ENCODE assay signal across 8 mouse cellular contexts in the genomic region with DNA sequence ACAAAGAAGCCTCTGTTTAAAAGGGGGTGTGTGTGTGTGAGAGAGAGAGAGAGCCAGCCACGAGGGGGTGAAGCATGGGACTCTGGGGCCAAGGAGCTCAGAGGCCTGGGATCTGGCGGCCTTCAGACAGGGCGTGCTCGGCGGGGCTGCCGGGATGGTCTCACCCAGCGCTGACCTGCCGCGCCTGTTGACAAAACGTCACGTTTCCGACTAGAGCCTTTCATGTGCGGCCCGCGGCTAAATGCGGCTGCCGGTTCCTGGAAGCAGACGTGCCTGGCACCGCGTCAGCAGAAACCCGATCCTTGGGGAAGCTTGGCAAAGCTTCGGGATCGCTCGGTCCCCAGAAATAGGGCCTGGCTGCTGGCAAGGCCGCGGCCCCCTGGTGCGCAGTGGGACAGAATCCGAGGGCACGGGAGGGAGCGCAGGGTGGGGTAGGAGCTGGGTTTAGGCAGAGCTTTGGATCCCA. TPM values are rescaled to one million over a fixed set of nuclear protein-coding genes. Genes with fewer than 3 reads are reported as not detected.
A peak's percentile ranks its signal among the peaks of the same experiment; 100 is the strongest.
DNase-seq lines count a peak whose midpoint lies in the region; ATAC-seq and TF ChIP-seq lines count a peak whose summit lies in the region.

No protein-coding gene starts in this region.

- peak overlapping the region; percentile 60 for H3K4me2 ChIP-seq in forebrain, postnatal 0 days (ENCODE audit: low read depth)
- H3K4me2 ChIP-seq in liver, embryonic 12.5 days: peak overlapping the region; percentile 63
- H3K4me2 ChIP-seq in myocyte (ENCODE audit: low read depth): peak overlapping the region; percentile 97
- H3K4me2 ChIP-seq in stomach, embryonic 15.5 days: peak overlapping the region; percentile 54

- WGBS in cerebellum, adult 2 months: 1% methylated on average over 30 of the region's 30 CpGs
- WGBS in forebrain, postnatal 0 days: 1% methylated on average over 30 of the region's 30 CpGs
- 7% methylated on average over 30 of the region's 30 CpGs for WGBS in liver, embryonic 12.5 days (ENCODE audit: insufficient replicate concordance)
- WGBS in stomach, embryonic 15.5 days: 2% methylated on average over 30 of the region's 30 CpGs

- H3K27me3 ChIP-seq in cerebellum, adult 2 months (ENCODE audit: control insufficient read depth, insufficient read depth, low read length): no peaks in the 10 kb centered on the region
- no peaks in the 10 kb centered on the region for H3K27me3 ChIP-seq in forebrain, postnatal 0 days (ENCODE audit: insufficient read depth, low read length)
- peaks cover 25% of the 10 kb centered on the region for H3K27me3 ChIP-seq in liver, embryonic 12.5 days (replicated peaks)
- H3K27me3 ChIP-seq in myocyte (ENCODE audit: control insufficient read depth, insufficient read depth, insufficient read length): no peaks in the 10 kb centered on the region
- H3K27me3 ChIP-seq in stomach, embryonic 15.5 days (replicated peaks): no peaks in the 10 kb centered on the region

- peak; percentile 86 for ATAC-seq in forebrain, postnatal 0 days
- ATAC-seq in liver, embryonic 12.5 days: peak; percentile 66
- peak; percentile 94 for ATAC-seq in stomach, embryonic 15.5 days (ENCODE audit: insufficient read depth, low FRiP score, low read depth)

- H3K4me3 ChIP-seq in cerebellum, adult 2 months (replicated peaks; ENCODE audit: insufficient read depth, low read depth, low read length): peak overlapping the region; percentile 31
- peak overlapping the region; percentile 31 for H3K4me3 ChIP-seq in forebrain, postnatal 0 days (ENCODE audit: low read depth, low read length)
- peak overlapping the region; percentile 28 for H3K4me3 ChIP-seq in liver, embryonic 12.5 days
- no peak overlapping the region for H3K4me3 ChIP-seq in myocyte
- peak overlapping the region; percentile 32 for H3K4me3 ChIP-seq in stomach, embryonic 15.5 days (replicated peaks)

- H3ac ChIP-seq in myocyte (ENCODE audit: control insufficient read depth, insufficient read length): no peak overlapping the region

- H3K9ac ChIP-seq in forebrain, postnatal 0 days: peak overlapping the region; percentile 56
- H3K9ac ChIP-seq in liver, embryonic 12.5 days: no peak overlapping the region
- H3K9ac ChIP-seq in stomach, embryonic 15.5 days: no peak overlapping the region

- TF ChIP-seq POLR2A in cerebellum, adult 2 months (IDR thresholded peaks at IDR 0.05; ENCODE audit: borderline replicate concordance, insufficient read depth, low read length): no peak
- TF ChIP-seq POLR2A in myocyte (IDR thresholded peaks at IDR 0.05; ENCODE audit: insufficient read length, low read depth): peak; percentile 69

- H3K9me3 ChIP-seq in forebrain, postnatal 0 days (ENCODE audit: low read length): no peaks in the 10 kb centered on the region
- H3K9me3 ChIP-seq in liver, embryonic 12.5 days (replicated peaks): no peaks in the 10 kb centered on the region
- no peaks in the 10 kb centered on the region for H3K9me3 ChIP-seq in stomach, embryonic 15.5 days

- peak; percentile 61 for DNase-seq in CD4-positive, CD25-positive, alpha-beta regulatory T cell, adult 2 months (ENCODE audit: low read depth, low spot score)
- DNase-seq in cerebellum, adult 2 months: peak; percentile 94 to 95
- DNase-seq in forebrain, postnatal 0 days: peak; percentile 85
- DNase-seq in heart, postnatal 14 days: peak; percentile 88 to 92
- peak; percentile 94 to 95 for DNase-seq in kidney, postnatal 36 days

- no peaks in the 10 kb centered on the region for H3K36me3 ChIP-seq in forebrain, postnatal 0 days (ENCODE audit: insufficient read depth)
- H3K36me3 ChIP-seq in liver, embryonic 12.5 days: peaks cover 14% of the 10 kb centered on the region
- H3K36me3 ChIP-seq in myocyte (ENCODE audit: control insufficient read depth, insufficient read depth): peaks cover 34% of the 10 kb centered on the region
- H3K36me3 ChIP-seq in stomach, embryonic 15.5 days: peaks cover 8% of the 10 kb centered on the region; the same call in 1 of the 2 replicates

- H3K4me1 ChIP-seq in cerebellum, adult 2 months (ENCODE audit: control insufficient read depth, insufficient read depth, low read length): peaks cover 12% of the 10 kb centered on the region
- peaks cover 14% of the 10 kb centered on the region for H3K4me1 ChIP-seq in forebrain, postnatal 0 days (ENCODE audit: insufficient read depth)
- H3K4me1 ChIP-seq in liver, embryonic 12.5 days: peaks cover 9% of the 10 kb centered on the region
- H3K4me1 ChIP-seq in stomach, embryonic 15.5 days: peaks cover 13% of the 10 kb centered on the region

- no peak for TF ChIP-seq CTCF in cerebellum, adult 2 months (IDR thresholded peaks at IDR 0.05; ENCODE audit: borderline replicate concordance, insufficient read depth, low read depth, low read length)
- no peak for TF ChIP-seq CTCF in forebrain, postnatal 0 days (IDR thresholded peaks at IDR 0.05; ENCODE audit: low read depth)

- peak overlapping the region; percentile 66 for H3K27ac ChIP-seq in cerebellum, adult 2 months (ENCODE audit: insufficient read depth, low read length)
- peak overlapping the region; percentile 69 for H3K27ac ChIP-seq in forebrain, postnatal 0 days (ENCODE audit: low read depth, low read length)
- H3K27ac ChIP-seq in liver, embryonic 12.5 days: no peak overlapping the region
- peak overlapping the region; percentile 82 for H3K27ac ChIP-seq in stomach, embryonic 15.5 days

- intact Hi-C loops in heart, postnatal 14 days (cut with DNase I): no loop called here

- peaks cover 35% of the 10 kb centered on the region for H3K79me2 ChIP-seq in myocyte (ENCODE audit: control insufficient read depth, insufficient read depth)

TF ChIP-seq in myocyte, 11 proteins besides CTCF, POLR2A, EP300 and RAD21:
- TF ChIP-seq USF1 (IDR thresholded peaks at IDR 0.05; ENCODE audit: low read depth): no peak
- no peak for TF ChIP-seq E2F4 (IDR thresholded peaks at IDR 0.05; ENCODE audit: insufficient read depth)
- no peak for TF ChIP-seq TCF3 (IDR thresholded peaks at IDR 0.05; ENCODE audit: insufficient read length, low read depth)
- peak; percentile 94 for TF ChIP-seq POLR2AphosphoS2 (IDR thresholded peaks at IDR 0.05; ENCODE audit: insufficient read length, low read depth)
- TF ChIP-seq CEBPB (IDR thresholded peaks at IDR 0.05; ENCODE audit: insufficient read depth, poor library complexity, severe bottlenecking): no peak
- TF ChIP-seq TCF12 (IDR thresholded peaks at IDR 0.05; ENCODE audit: insufficient read depth, poor library complexity, severe bottlenecking): no peak
- peak in 2 of 3 experiments; percentile 38 to 68 for TF ChIP-seq MYOD1 (IDR thresholded peaks at IDR 0.05; ENCODE audit: control insufficient read depth in 1 of 3, insufficient read length in 2 of 3, low read depth in 2 of 3)
- peak in 2 of 3 experiments; percentile 70 to 88 for TF ChIP-seq MYOG (IDR thresholded peaks at IDR 0.05; ENCODE audit: control insufficient read depth in 1 of 3, insufficient read depth in 1 of 3, insufficient read length in 2 of 3, low read depth in 2 of 3)
TF ChIP-seq in myocyte: peak in this region for 3.

RNA-seq across cellular contexts. Expression of gene Bhlhe40, which starts 7.9 kb away (rescaled TPM):
- polyA plus RNA-seq in cerebellum, adult 2 months (2012; rRNA removed): 44.3 and 49.0 TPM in 2 replicates
- 8.3 and 15.9 TPM in 2 replicates for total RNA-seq in forebrain, postnatal 0 days (2014; rRNA removed)
- polyA plus RNA-seq in forebrain, postnatal 0 days (2015; fragmentation: Nextera tagmentation; extraction: Ambion mirVana): 10.2 and 11.1 TPM in 2 replicates
- total RNA-seq in heart, postnatal 14 days (2021): 10 to 100 TPM; 48.8 to 62.5 TPM
- 4.0 and 6.1 TPM in 2 replicates for polyA plus RNA-seq in liver, embryonic 12.5 days (2016; fragmentation: Nextera tagmentation; extraction: Ambion mirVana)
- polyA plus RNA-seq in myocyte (2012; fragmentation: generic; extraction: Trizol): 120 TPM
- 27.4 TPM in 2 replicates for polyA plus RNA-seq in stomach, embryonic 15.5 days (2015; fragmentation: Nextera tagmentation; extraction: Ambion mirVana)
